Mouse (Mus musculus): ENCODE results near the gene Gm20532.
A peak's percentile ranks its signal among the peaks of the same experiment; 100 is the strongest.

The Gm20532 gene

GRCm38 (mm10) chr2:26582741-26583140 lies 3.7 kb upstream of the Gm20532 start:
- DNase-seq (ENCODE audit: low read depth, low spot score): no peak

GRCm38 (mm10) chr2:26583640-26584039 lies 2.8 kb upstream of the Gm20532 start:
- H3K27me3 ChIP-seq (ENCODE audit: control insufficient read depth, insufficient read depth, low read length, poor library complexity, severe bottlenecking): no peaks in the 10 kb centered on the region
- H3K36me3 ChIP-seq (ENCODE audit: control insufficient read depth, insufficient read depth, low read length, poor library complexity, severe bottlenecking): no peaks in the 10 kb centered on the region
- no peak for DNase-seq (ENCODE audit: low read depth, low spot score)

More at GRCm38 (mm10) chr2:26582741-26583140, 3.7 kb upstream of the Gm20532 start:
- no peaks in the 10 kb centered on the region for H3K36me3 ChIP-seq (ENCODE audit: control insufficient read depth, insufficient read depth, low read length, poor library complexity, severe bottlenecking)
- H3K27me3 ChIP-seq (ENCODE audit: control insufficient read depth, insufficient read depth, low read length, poor library complexity, severe bottlenecking): no peaks in the 10 kb centered on the region

GRCm38 (mm10) chr2:26585713-26586112 lies 726 bp upstream of the Gm20532 start:
- Histone ChIP-seq H3K27me3 (ENCODE audit: control insufficient read depth, insufficient read depth, low read length, poor library complexity, severe bottlenecking) (no peaks in the 10 kb centered on the region), H3K36me3 (ENCODE audit: control insufficient read depth, insufficient read depth, low read length, poor library complexity, severe bottlenecking) (no peaks in the 10 kb centered on the region)
- no peak for DNase-seq (ENCODE audit: low read depth, low spot score)

GRCm38 (mm10) chr2:26587044-26587405 lies 586 bp downstream of the Gm20532 start:
- H3K27me3 ChIP-seq (ENCODE audit: control insufficient read depth, insufficient read depth, low read length, poor library complexity, severe bottlenecking): no peaks in the 10 kb centered on the region
- no peaks in the 10 kb centered on the region for H3K36me3 ChIP-seq (ENCODE audit: control insufficient read depth, insufficient read depth, low read length, poor library complexity, severe bottlenecking)
- peak; percentile 49 for DNase-seq (ENCODE audit: low read depth, low spot score)

GRCm38 (mm10) chr2:26588573-26588972 lies 2.1 kb downstream of the Gm20532 start:
- no peak for DNase-seq (ENCODE audit: low read depth, low spot score)
- Histone ChIP-seq H3K36me3 (ENCODE audit: control insufficient read depth, insufficient read depth, low read length, poor library complexity, severe bottlenecking) (no peaks in the 10 kb centered on the region), H3K27me3 (ENCODE audit: control insufficient read depth, insufficient read depth, low read length, poor library complexity, severe bottlenecking) (no peaks in the 10 kb centered on the region)

- H3K27me3 ChIP-seq (ENCODE audit: control insufficient read depth, insufficient read depth, low read length, poor library complexity, severe bottlenecking): no peaks in the 10 kb centered on the region
- no peak for DNase-seq (ENCODE audit: low read depth, low spot score)
- no peaks in the 10 kb centered on the region for H3K36me3 ChIP-seq (ENCODE audit: control insufficient read depth, insufficient read depth, low read length, poor library complexity, severe bottlenecking)
Observed at GRCm38 (mm10) chr2:26589284-26589683, 2.8 kb downstream of the Gm20532 start.

- DNase-seq (ENCODE audit: low read depth, low spot score): no peak
- H3K36me3 ChIP-seq (ENCODE audit: control insufficient read depth, insufficient read depth, low read length, poor library complexity, severe bottlenecking): no peaks in the 10 kb centered on the region
- no peaks in the 10 kb centered on the region for H3K27me3 ChIP-seq (ENCODE audit: control insufficient read depth, insufficient read depth, low read length, poor library complexity, severe bottlenecking)
Observed at GRCm38 (mm10) chr2:26590282-26590681, 3.8 kb downstream of the Gm20532 start.

GRCm38 (mm10) chr2:26590962-26591361 lies 4.5 kb downstream of the Gm20532 start:
- Histone ChIP-seq H3K36me3 (ENCODE audit: control insufficient read depth, insufficient read depth, low read length, poor library complexity, severe bottlenecking) (no peaks in the 10 kb centered on the region), H3K27me3 (ENCODE audit: control insufficient read depth, insufficient read depth, low read length, poor library complexity, severe bottlenecking) (no peaks in the 10 kb centered on the region)
- DNase-seq (ENCODE audit: low read depth, low spot score): no peak

GRCm38 (mm10) chr2:26591416-26591815 lies 5.0 kb downstream of the Gm20532 start:
- DNase-seq (ENCODE audit: low read depth, low spot score): no peak
- Histone ChIP-seq H3K27me3 (ENCODE audit: control insufficient read depth, insufficient read depth, low read length, poor library complexity, severe bottlenecking) (no peaks in the 10 kb centered on the region), H3K36me3 (ENCODE audit: control insufficient read depth, insufficient read depth, low read length, poor library complexity, severe bottlenecking) (no peaks in the 10 kb centered on the region)

GRCm38 (mm10) chr2:26593211-26594021 lies 7.0 kb downstream of the Gm20532 start:
- Histone ChIP-seq H3K27me3 (ENCODE audit: control insufficient read depth, insufficient read depth, low read length, poor library complexity, severe bottlenecking) (no peaks in the 10 kb centered on the region), H3K36me3 (ENCODE audit: control insufficient read depth, insufficient read depth, low read length, poor library complexity, severe bottlenecking) (no peaks in the 10 kb centered on the region)
- no peak for DNase-seq (ENCODE audit: low read depth, low spot score)

- DNase-seq (ENCODE audit: low read depth, low spot score): peak; percentile 86
- H3K27me3 ChIP-seq (ENCODE audit: control insufficient read depth, insufficient read depth, low read length, poor library complexity, severe bottlenecking): no peaks in the 10 kb centered on the region
- no peaks in the 10 kb centered on the region for H3K36me3 ChIP-seq (ENCODE audit: control insufficient read depth, insufficient read depth, low read length, poor library complexity, severe bottlenecking)
Observed at GRCm38 (mm10) chr2:26594022-26594346, 7.5 kb downstream of the Gm20532 start.

- DNase-seq (ENCODE audit: low read depth, low spot score): no peak
- no peaks in the 10 kb centered on the region for H3K36me3 ChIP-seq (ENCODE audit: control insufficient read depth, insufficient read depth, low read length, poor library complexity, severe bottlenecking)
Observed at GRCm38 (mm10) chr2:26594461-26594933, 8.1 kb downstream of the Gm20532 start.

GRCm38 (mm10) chr2:26594934-26595724 lies 8.7 kb downstream of the Gm20532 start:
- Histone ChIP-seq H3K27me3 (ENCODE audit: control insufficient read depth, insufficient read depth, low read length, poor library complexity, severe bottlenecking) (no peaks in the 10 kb centered on the region), H3K36me3 (ENCODE audit: control insufficient read depth, insufficient read depth, low read length, poor library complexity, severe bottlenecking) (no peaks in the 10 kb centered on the region)
- no peak for DNase-seq (ENCODE audit: low read depth, low spot score)

More at GRCm38 (mm10) chr2:26594461-26594933, 8.1 kb downstream of the Gm20532 start:
- H3K27me3 ChIP-seq (ENCODE audit: control insufficient read depth, insufficient read depth, low read length, poor library complexity, severe bottlenecking): no peaks in the 10 kb centered on the region

GRCm38 (mm10) chr2:26595725-26596435 lies 9.4 kb downstream of the Gm20532 start:
- no peaks in the 10 kb centered on the region for H3K27me3 ChIP-seq (ENCODE audit: control insufficient read depth, insufficient read depth, low read length, poor library complexity, severe bottlenecking)
- DNase-seq (ENCODE audit: low read depth, low spot score): no peak
- no peaks in the 10 kb centered on the region for H3K36me3 ChIP-seq (ENCODE audit: control insufficient read depth, insufficient read depth, low read length, poor library complexity, severe bottlenecking)

GRCm38 (mm10) chr2:26596898-26597297 lies 10.5 kb downstream of the Gm20532 start:
- H3K36me3 ChIP-seq (ENCODE audit: control insufficient read depth, insufficient read depth, low read length, poor library complexity, severe bottlenecking): no peaks in the 10 kb centered on the region
- H3K27me3 ChIP-seq (ENCODE audit: control insufficient read depth, insufficient read depth, low read length, poor library complexity, severe bottlenecking): no peaks in the 10 kb centered on the region
- no peak for DNase-seq (ENCODE audit: low read depth, low spot score)

All from splenic B cell, adult 2 months (primary cell).